Comparison of ENCODE assay signal across 26 mouse cellular contexts in the genomic region with DNA sequence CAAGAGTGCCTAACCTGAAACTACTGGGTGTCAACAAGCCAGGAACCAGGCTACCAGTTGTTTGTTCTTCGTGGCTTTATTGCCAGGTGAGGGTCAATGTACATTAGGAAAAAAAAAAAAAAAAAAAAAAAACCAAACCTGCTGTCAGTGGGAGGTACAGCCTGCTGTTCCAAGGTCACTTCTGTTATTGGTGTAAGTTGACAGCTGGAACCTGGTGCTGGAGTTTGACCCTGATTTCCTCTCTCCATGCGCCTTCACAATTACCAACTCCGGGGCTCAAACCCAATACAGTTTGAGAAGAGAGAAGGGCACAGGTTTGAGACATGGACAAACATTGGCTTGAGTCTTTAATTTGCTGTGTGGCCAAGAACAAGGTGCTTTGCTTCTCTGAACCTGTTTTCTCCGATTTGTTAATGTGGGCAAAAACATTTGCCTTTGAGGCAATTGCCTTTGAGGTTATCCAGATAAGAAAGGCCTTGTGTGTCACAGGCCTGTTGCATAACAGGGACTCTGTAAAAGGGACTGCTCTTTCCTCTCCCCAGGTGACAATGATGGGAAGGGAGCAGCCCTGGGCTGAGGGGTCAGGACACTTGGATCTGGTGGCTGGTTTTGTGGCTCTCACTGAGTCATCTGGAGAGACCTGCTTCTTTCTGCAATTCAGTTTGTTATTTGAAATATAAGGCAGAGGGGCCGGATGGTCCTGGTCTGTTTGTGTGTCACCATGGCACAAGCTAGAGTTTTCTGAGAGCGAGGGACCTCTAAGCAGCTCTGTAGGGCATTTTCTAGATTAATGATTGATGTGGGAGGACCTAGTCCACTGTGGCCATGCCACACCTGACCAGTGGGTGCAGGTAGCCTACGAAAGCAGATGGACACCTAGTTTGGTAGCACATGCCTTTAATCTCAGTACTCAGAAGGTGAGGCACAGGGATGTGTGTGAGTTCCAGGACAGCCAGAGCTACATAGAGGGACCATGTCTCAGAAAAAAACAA. TPM values are rescaled to one million over a fixed set of nuclear protein-coding genes. Genes with fewer than 3 reads are reported as not detected.
DNase-seq lines count a peak whose midpoint lies in the region; ATAC-seq and TF ChIP-seq lines count a peak whose summit lies in the region.
"Had no signal": no experiment of that assay in that cellular context is flagged by ENCODE, and none has a peak within 500 bp of the region (broad histone marks: within the 10 kb centered on the region; RNA-seq: fewer than 3 reads in every experiment).

No protein-coding gene starts in this region.

- no peaks in the 10 kb centered on the region for H3K36me3 ChIP-seq in kidney, adult 2 months (ENCODE audit: control insufficient read depth, insufficient read depth, low read length)
- no peaks in the 10 kb centered on the region for H3K36me3 ChIP-seq in CH12.LX (replicated peaks in 1 of 2; ENCODE audit: control insufficient read depth in 1 of 2, insufficient read depth in 1 of 2, low read length in 1 of 2)
- no peaks in the 10 kb centered on the region for H3K36me3 ChIP-seq in intestine, postnatal 0 days (ENCODE audit: control insufficient read depth, insufficient read depth)
- no peaks in the 10 kb centered on the region for H3K36me3 ChIP-seq in liver, embryonic 15.5 days (replicated peaks)
- no peaks in the 10 kb centered on the region for H3K36me3 ChIP-seq in forebrain, embryonic 16.5 days (ENCODE audit: control insufficient read depth, insufficient read depth)
- H3K36me3 ChIP-seq: embryonic facial prominence, embryonic 13.5 days; G1E; limb, embryonic 12.5 days; midbrain, embryonic 13.5 days had no signal

- H3K4me1 ChIP-seq in kidney, adult 2 months (ENCODE audit: control insufficient read depth, insufficient read depth, low read length) = peaks cover 27% of the 10 kb centered on the region
- H3K4me1 ChIP-seq in CH12.LX (ENCODE audit: control insufficient read depth in 1 of 2, insufficient read depth in 2 of 2) = peaks cover 49 to 97% of the 10 kb centered on the region in 2 experiments
- peaks cover 14% of the 10 kb centered on the region for H3K4me1 ChIP-seq in intestine, postnatal 0 days (replicated peaks; ENCODE audit: control insufficient read depth, insufficient read depth, low read length)
- H3K4me1 ChIP-seq in liver, embryonic 15.5 days (replicated peaks) = peaks cover 57% of the 10 kb centered on the region
- H3K4me1 ChIP-seq in forebrain, embryonic 16.5 days (replicated peaks; ENCODE audit: control insufficient read depth, insufficient read depth, low read length) = peaks cover 5% of the 10 kb centered on the region; the same call in 1 of the 2 replicates
- H3K4me1 ChIP-seq: limb, embryonic 12.5 days had no signal

- no peaks in the 10 kb centered on the region for H3K9me3 ChIP-seq in CH12.LX (replicated peaks; ENCODE audit: low read length)
- no peaks in the 10 kb centered on the region for H3K9me3 ChIP-seq in intestine, postnatal 0 days (ENCODE audit: control insufficient read depth)
- H3K9me3 ChIP-seq in liver, embryonic 15.5 days (replicated peaks) = no peaks in the 10 kb centered on the region
- no peaks in the 10 kb centered on the region for H3K9me3 ChIP-seq in forebrain, embryonic 16.5 days (ENCODE audit: control insufficient read depth, low read length)
- H3K9me3 ChIP-seq: embryonic facial prominence, embryonic 13.5 days; forebrain, embryonic 13.5 days; G1E; limb, embryonic 12.5 days; midbrain, embryonic 13.5 days had no signal

- TF ChIP-seq RAD21 in CH12.LX (IDR thresholded peaks at IDR 0.05; ENCODE audit: low read depth, low read length) = no peak

- in situ Hi-C loops in CH12.LX (cut with MboI; ENCODE audit: low pct_ligation_motif_present, low pct_unique_long_range_greater_than_20kb, low sequenced_read_pairs) = loop anchor here (10.0 kb wide), 2 partner anchors 240 to 310 kb away; partner anchors contain the start of gene Atg16l2

- ATAC-seq in intestine, postnatal 0 days = peak; percentile 81
- ATAC-seq in liver, embryonic 15.5 days (ENCODE audit: insufficient read depth) = peak; percentile 71
- ATAC-seq in forebrain, embryonic 16.5 days = no peak
- ATAC-seq: forebrain, embryonic 13.5 days; hindbrain, postnatal 0 days; midbrain, embryonic 13.5 days; Patski had no signal

- no peaks in the 10 kb centered on the region for H3K79me2 ChIP-seq in CH12.LX (replicated peaks; ENCODE audit: control insufficient read depth, extremely low read depth, insufficient read depth, poor library complexity, severe bottlenecking)

- H3K27me3 ChIP-seq in kidney, adult 2 months (replicated peaks; ENCODE audit: control insufficient read depth, insufficient read depth, low read length) = no peaks in the 10 kb centered on the region
- no peaks in the 10 kb centered on the region for H3K27me3 ChIP-seq in CH12.LX (replicated peaks)
- no peaks in the 10 kb centered on the region for H3K27me3 ChIP-seq in intestine, postnatal 0 days (replicated peaks; ENCODE audit: control insufficient read depth, insufficient read depth, low read length)
- no peaks in the 10 kb centered on the region for H3K27me3 ChIP-seq in liver, embryonic 15.5 days
- no peaks in the 10 kb centered on the region for H3K27me3 ChIP-seq in forebrain, embryonic 16.5 days (replicated peaks; ENCODE audit: control insufficient read depth, insufficient read depth, low read length)
- H3K27me3 ChIP-seq: embryonic facial prominence, embryonic 13.5 days; forebrain, embryonic 13.5 days; limb, embryonic 12.5 days; Patski had no signal

- 0 out of 2 replicates have a peak, but pooled peaks have one; percentile 15 for TF ChIP-seq CTCF in kidney, adult 2 months (conservative IDR thresholded peaks at IDR 0.05; ENCODE audit: insufficient read depth, insufficient read length, low read depth, low read length)
- no peak for TF ChIP-seq CTCF in CH12.LX (conservative IDR thresholded peaks at IDR 0.05 in 1 of 2, IDR thresholded peaks at IDR 0.05 in 1 of 2; ENCODE audit: low read depth in 2 of 2, low read length in 2 of 2)
- TF ChIP-seq CTCF in intestine, postnatal 0 days (IDR thresholded peaks at IDR 0.05; ENCODE audit: low read depth) = no peak

- H3K9ac ChIP-seq in CH12.LX (ENCODE audit: insufficient read depth, low read depth) = 0 out of 2 replicates have a peak overlapping the region, but pooled peaks have one; percentile 8
- no peak overlapping the region for H3K9ac ChIP-seq in intestine, postnatal 0 days (ENCODE audit: low read depth, low read length)
- H3K9ac ChIP-seq in liver, embryonic 15.5 days = no peak overlapping the region
- no peak overlapping the region for H3K9ac ChIP-seq in forebrain, embryonic 16.5 days (replicated peaks; ENCODE audit: low read depth, low read length)
- H3K9ac ChIP-seq: embryonic facial prominence, embryonic 13.5 days; forebrain, embryonic 13.5 days; limb, embryonic 12.5 days; lung, embryonic 14.5 days; midbrain, embryonic 13.5 days had no signal

- TF ChIP-seq POLR2A in kidney, adult 2 months (IDR thresholded peaks at IDR 0.05; ENCODE audit: low read depth, low read length) = no peak
- TF ChIP-seq POLR2A in CH12.LX (IDR thresholded peaks at IDR 0.05; ENCODE audit: low read depth, low read length) = no peak

- H3K4me3 ChIP-seq in kidney, adult 2 months (ENCODE audit: insufficient read depth, low read depth, low read length) = no peak overlapping the region
- H3K4me3 ChIP-seq in CH12.LX (replicated peaks in 1 of 3; ENCODE audit: low read depth in 2 of 3, low read length in 2 of 3, poor library complexity in 1 of 3) = no peak overlapping the region
- no peak overlapping the region for H3K4me3 ChIP-seq in intestine, postnatal 0 days (ENCODE audit: low read depth, low read length)
- H3K4me3 ChIP-seq in liver, embryonic 15.5 days (replicated peaks) = no peak overlapping the region
- H3K4me3 ChIP-seq in forebrain, embryonic 16.5 days (replicated peaks; ENCODE audit: low read length) = no peak overlapping the region
- H3K4me3 ChIP-seq: embryonic facial prominence, embryonic 13.5 days; erythroblast, embryonic 14.5 days; forebrain, embryonic 13.5 days; layer of hippocampus, adult 2 months; limb, embryonic 12.5 days; midbrain, embryonic 13.5 days had no signal

- 46% methylated on average over 7 of the region's 7 CpGs for WGBS in kidney, adult 2 months
- 49% methylated on average over 7 of the region's 7 CpGs for WGBS in intestine, postnatal 0 days
- WGBS in liver, embryonic 15.5 days (ENCODE audit: insufficient replicate concordance) = 61% methylated on average over 7 of the region's 7 CpGs
- WGBS in forebrain, embryonic 16.5 days = 94% methylated on average over 7 of the region's 7 CpGs

- no peak for TF ChIP-seq EP300 in CH12.LX (IDR thresholded peaks at IDR 0.05; ENCODE audit: low read length)

- dilution Hi-C loops in CH12.LX (cut with MboI; ENCODE audit: extremely low pct_ligation_motif_present, extremely low pct_unique_long_range_greater_than_20kb, low sequenced_read_pairs) = no loop called here

- H3K27ac ChIP-seq in kidney, adult 2 months (ENCODE audit: insufficient read depth, low read depth, low read length) = peak overlapping the region; percentile 71
- H3K27ac ChIP-seq in CH12.LX (ENCODE audit: insufficient read depth, low read depth) = peak overlapping the region; percentile 99
- peak overlapping the region; percentile 96 for H3K27ac ChIP-seq in intestine, postnatal 0 days (ENCODE audit: low read depth, low read length)
- peak overlapping the region; percentile 78 for H3K27ac ChIP-seq in liver, embryonic 15.5 days (replicated peaks)
- no peak overlapping the region for H3K27ac ChIP-seq in forebrain, embryonic 16.5 days (ENCODE audit: low read length)
- H3K27ac ChIP-seq: embryonic facial prominence, embryonic 13.5 days; forebrain, embryonic 13.5 days; hindbrain, postnatal 0 days; kidney, postnatal 0 days; layer of hippocampus, adult 2 months; limb, embryonic 12.5 days; midbrain, embryonic 13.5 days had no signal

- DNase-seq in kidney, adult 2 months = peak; percentile 71
- DNase-seq in kidney, adult 11 months = no peak
- no peak for DNase-seq in CH12.LX (ENCODE audit: extremely low read depth)
- DNase-seq in B cell, adult 2 months = no peak
- DNase-seq in frontal cortex, postnatal 25 days (ENCODE audit: low spot score in 2 of 2) = no peak
- DNase-seq: cerebellum, adult 8-10 months; cerebellum, postnatal 36 days; embryo, embryonic 11 days; lung, embryonic 14.5 days; spleen, adult 18-20 months; thymus, adult 18-20 months; thymus, postnatal 4 days had no signal

- H3K4me2 ChIP-seq in CH12.LX (ENCODE audit: insufficient read depth, low read depth, poor library complexity, severe bottlenecking) = no peak overlapping the region
- H3K4me2 ChIP-seq in intestine, postnatal 0 days (replicated peaks; ENCODE audit: low read depth) = 0 out of 2 replicates have a peak overlapping the region, but pooled peaks have one; percentile 22
- no peak overlapping the region for H3K4me2 ChIP-seq in liver, embryonic 15.5 days
- no peak overlapping the region for H3K4me2 ChIP-seq in forebrain, embryonic 16.5 days (ENCODE audit: low read length)
- H3K4me2 ChIP-seq: embryonic facial prominence, embryonic 13.5 days; forebrain, embryonic 13.5 days; heart, embryonic 11.5 days; limb, embryonic 12.5 days; lung, embryonic 14.5 days; midbrain, embryonic 13.5 days had no signal

RNA-seq across cellular contexts. Expression of gene Fchsd2, which starts 27.7 kb away (rescaled TPM):
- 5.3 and 7.1 TPM in 2 replicates for polyA plus RNA-seq in kidney, adult 2 months (2012; rRNA removed)
- 25.5 and 26.1 TPM in 2 replicates for total RNA-seq in CH12.LX (2012; rRNA removed)
- 23.8 and 25.9 TPM in 2 replicates for total RNA-seq in CH12.LX (2014; rRNA removed)
- polyA plus RNA-seq in CH12.LX (2012; ENCODE audit: insufficient read length, low read depth) = 37.5 and 38.2 TPM in 2 replicates
- 20.1 and 26.1 TPM in 2 replicates for polyA plus RNA-seq in intestine, postnatal 0 days (2015; fragmentation: Nextera tagmentation; extraction: Ambion mirVana)
- polyA plus RNA-seq in liver, embryonic 15.5 days (2015; fragmentation: Nextera tagmentation; extraction: Ambion mirVana) = 4.5 and 4.9 TPM in 2 replicates
- 45.5 and 50.4 TPM in 2 replicates for polyA plus RNA-seq in forebrain, embryonic 16.5 days (2015; fragmentation: Nextera tagmentation; extraction: Ambion mirVana)

RNA-seq across cellular contexts. Expression of gene P2ry2, which starts 52.3 kb away (rescaled TPM):
- 15.0 and 16.9 TPM in 2 replicates for polyA plus RNA-seq in kidney, adult 2 months (2012; rRNA removed)
- total RNA-seq in CH12.LX (2012; rRNA removed) (1.5 and 1.7 TPM in 2 replicates), CH12.LX (2014; rRNA removed) (0.54 and 0.87 TPM in 2 replicates)
- 1.4 and 1.9 TPM in 2 replicates for polyA plus RNA-seq in CH12.LX (2012; ENCODE audit: insufficient read length, low read depth)
- polyA plus RNA-seq in intestine, postnatal 0 days (2015; fragmentation: Nextera tagmentation; extraction: Ambion mirVana) = 2.0 and 2.6 TPM in 2 replicates
- polyA plus RNA-seq in liver, embryonic 15.5 days (2015; fragmentation: Nextera tagmentation; extraction: Ambion mirVana) = 1.5 and 2.1 TPM in 2 replicates
- not detected in 2 replicates for polyA plus RNA-seq in forebrain, embryonic 16.5 days (2015; fragmentation: Nextera tagmentation; extraction: Ambion mirVana)
- polyA plus RNA-seq: forebrain, embryonic 13.5 days; G1E had no signal
